Mouse (Mus musculus): ENCODE results near the gene Cdc42ep4. TPM values are rescaled to one million over a fixed set of nuclear protein-coding genes. Genes with fewer than 3 reads are reported as not detected.

Gene Cdc42ep4
- 37.4 and 41.7 TPM in 2 replicates for polyA plus RNA-seq (2012; rRNA removed; ENCODE audit: low replicate concordance)

GRCm38 (mm10) chr11:113751484-113752084, at the start of gene Cdc42ep4:
Cdc42ep4 (minus strand) TSS chr11:113751881.

GRCm38 (mm10) chr11:113709731-113710256, 41.9 kb downstream of the Cdc42ep4 start, which contains the start of gene Cpsf4l:
Cpsf4l (minus strand) TSS chr11:113710017.

GRCm38 (mm10) chr11:113683957-113684706, 67.5 kb downstream of the Cdc42ep4 start, which contains the start of the genes Fam104a and D11Wsu47e:
Fam104a (minus strand) TSS chr11:113684155.
D11Wsu47e (plus strand) TSS chr11:113684412.

Other genes with a start within 250 kb of the Cdc42ep4 start
- 0.40 and 1.5 TPM in 2 replicates for gene Sstr2, start 132.5 kb downstream of the Cdc42ep4 start, polyA plus RNA-seq (2012; rRNA removed; ENCODE audit: low replicate concordance)
- 40.2 and 45.0 TPM in 2 replicates for gene Cog1, start 102.7 kb downstream of the Cdc42ep4 start, polyA plus RNA-seq (2012; rRNA removed; ENCODE audit: low replicate concordance)
- gene Slc39a11, start 101.8 kb downstream of the Cdc42ep4 start, polyA plus RNA-seq (2012; rRNA removed; ENCODE audit: low replicate concordance) = 46.2 and 59.4 TPM in 2 replicates
- 39.0 and 50.2 TPM in 2 replicates for gene Fam104a, start 67.7 kb downstream of the Cdc42ep4 start, polyA plus RNA-seq (2012; rRNA removed; ENCODE audit: low replicate concordance)
- gene D11Wsu47e, start 67.5 kb downstream of the Cdc42ep4 start, polyA plus RNA-seq (2012; rRNA removed; ENCODE audit: low replicate concordance) = 2.1 and 2.4 TPM in 2 replicates
- not detected in 2 replicates for gene Cpsf4l, start 41.9 kb downstream of the Cdc42ep4 start, polyA plus RNA-seq (2012; rRNA removed; ENCODE audit: low replicate concordance)